Mouse (Mus musculus) CH12.LX (cell line): ENCODE results near the gene Stk39.

Source experiments
- CHD2 ChIP-seq: IDR thresholded peaks from 2 replicates; pipeline ENCODE4 v1.6.1; 2011; ENCODE audit warnings: low read length, improper control_type of control experiment
- CTCF ChIP-seq, 2 experiments: IDR thresholded peaks in 1 of 2; conservative IDR thresholded peaks in 1 of 2; 2 replicates each; pipeline ENCODE4 v1.5.1; 2011 to 2012; ENCODE audit warnings: low read depth in 2 of 2, low read length in 2 of 2, improper control_type of control experiment in 1 of 2, inconsistent platforms in 1 of 2, mild to moderate bottlenecking in 1 of 2, moderate library complexity in 1 of 2
- NRF1 ChIP-seq: IDR thresholded peaks from 2 replicates; pipeline ENCODE4 v1.6.1; 2014; ENCODE audit warnings: low read depth, mild to moderate bottlenecking, inconsistent platforms, low read length, improper control_type of control experiment, moderate library complexity

DNA sequence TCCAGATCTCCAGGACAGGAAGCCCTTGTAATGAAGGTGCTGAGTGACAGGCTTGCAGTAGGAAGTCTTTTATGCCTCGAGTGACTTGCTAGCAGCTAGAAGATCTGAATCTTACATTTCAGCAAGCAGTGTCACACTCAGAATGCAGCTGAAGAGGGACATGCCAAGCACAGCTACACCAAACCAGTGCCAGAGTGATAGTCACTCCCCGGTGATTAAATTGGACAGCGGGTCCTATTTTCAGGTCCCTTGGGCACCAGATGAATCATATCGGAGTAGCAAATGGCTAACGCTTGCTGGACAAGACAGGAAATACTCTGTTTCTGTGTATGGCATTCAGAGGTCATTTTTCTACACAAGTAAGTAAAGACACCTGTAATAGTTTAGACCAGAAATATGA, 207.2 kb downstream of the Stk39 start:
- no peak for TF ChIP-seq NRF1
- no peak for TF ChIP-seq CTCF (conservative IDR thresholded peaks at IDR 0.05 in 1 of 2, IDR thresholded peaks at IDR 0.05 in 1 of 2; ENCODE audit: low read depth in 2 of 2, low read length in 2 of 2)
- no peak for TF ChIP-seq CHD2
